Mouse (Mus musculus) neural tube, embryonic 13.5 days (tissue): ENCODE measurements around the gene Olfr968. TPM values are rescaled to one million over a fixed set of nuclear protein-coding genes. Genes with fewer than 3 reads are reported as not detected.

Source experiments
- ATAC-seq: fragments of 200-750 bp; cut with Nextera tagmentation; 2 replicates; pipeline ENCODE4 v1.8.0; 2017; ENCODE audit warnings: low read depth, mild to moderate bottlenecking, moderate TSS enrichment, moderate library complexity
- H3K27ac ChIP-seq: fragments of 300-500 bp; sonication (generic); replicated peaks from 2 replicates; pipeline ENCODE4 v1.5.1; 2015; ENCODE audit warnings: moderate library complexity, mild to moderate bottlenecking, inconsistent platforms
- H3K27me3 ChIP-seq: fragments of 300-500 bp; sonication (generic); 2 replicates; pipeline ENCODE4 v1.6.1; 2015; ENCODE audit warnings: mild to moderate bottlenecking, inconsistent platforms
- H3K36me3 ChIP-seq: fragments of 300-500 bp; sonication (generic); 2 replicates; pipeline ENCODE4 v1.6.1; 2015; ENCODE audit warnings: mild to moderate bottlenecking, inconsistent platforms
- H3K4me1 ChIP-seq: fragments of 300-500 bp; sonication (generic); replicated peaks from 2 replicates; pipeline ENCODE4 v1.6.1; 2015; ENCODE audit warnings: inconsistent platforms
- H3K4me2 ChIP-seq: fragments of 300-500 bp; sonication (generic); 2 replicates; pipeline ENCODE4 v1.6.1; 2015; ENCODE audit warnings: inconsistent platforms, mild to moderate bottlenecking, moderate library complexity
- H3K4me3 ChIP-seq: fragments of 300-500 bp; sonication (generic); 2 replicates; pipeline ENCODE4 v1.5.1; 2015; ENCODE audit warnings: mild to moderate bottlenecking, inconsistent platforms
- H3K9ac ChIP-seq: fragments of 300-500 bp; sonication (generic); 2 replicates; pipeline ENCODE4 v1.6.1; 2015; ENCODE audit warnings: moderate library complexity, mild to moderate bottlenecking, inconsistent platforms
- H3K9me3 ChIP-seq: fragments of 300-500 bp; sonication (generic); 2 replicates; pipeline ENCODE4 v1.6.1; 2016; ENCODE audit warnings: inconsistent platforms
- WGBS: fragments of 180-500 bp; shearing (Covaris S2); methylation state at CpG from one replicate; pipeline ENCODE4 v1.1.7; 2015; 5-methylcytosine and 5-hydroxymethylcytosine counted together
- polyA plus RNA-seq: library from polyadenylated mRNA; unstranded; fragments of >200 nt; fragmentation: Nextera tagmentation; extraction: Ambion mirVana; gene quantifications from 2 replicates; pipeline ENCODE4 v1.2.1, GENCODE M21; 2015

Olfr968 gene
- not detected in 2 replicates for polyA plus RNA-seq

DNA sequence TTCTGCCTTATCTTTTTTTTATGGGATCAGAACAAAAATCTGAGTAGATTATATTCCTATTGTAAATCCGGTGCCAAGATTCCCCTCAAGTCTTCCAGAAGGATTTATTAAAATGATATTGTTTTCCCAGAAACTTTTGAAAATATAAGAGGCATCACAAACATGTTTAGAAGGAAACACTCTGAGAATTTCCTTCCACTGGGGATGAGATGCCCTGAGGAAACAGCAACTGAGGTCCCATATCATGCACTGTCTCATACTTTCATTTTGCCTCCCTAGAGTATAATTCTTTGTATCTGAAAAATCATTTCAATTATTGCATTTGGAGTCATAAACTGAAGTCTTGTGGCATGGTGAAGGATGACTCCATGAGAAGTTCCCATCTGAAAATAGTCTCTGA lies at the start of gene Olfr968:
TSS of gene Olfr968 (minus strand) at position 101 of the 400 bp plus-strand sequence.
- Histone ChIP-seq H3K4me2 (no peak within 1 kb of the TSS), H3K27ac (no peak within 1 kb of the TSS), H3K4me3 (no peak within 1 kb of the TSS), H3K4me1 (no peaks in the 10 kb centered on the region), H3K9me3 (no peaks in the 10 kb centered on the region), H3K9ac (no peak within 1 kb of the TSS), H3K27me3 (no peaks in the 10 kb centered on the region), H3K36me3 (no peaks in the 10 kb centered on the region)
- 86% methylated on average over 1 of the region's 1 CpGs for WGBS
- no peak for ATAC-seq

DNA sequence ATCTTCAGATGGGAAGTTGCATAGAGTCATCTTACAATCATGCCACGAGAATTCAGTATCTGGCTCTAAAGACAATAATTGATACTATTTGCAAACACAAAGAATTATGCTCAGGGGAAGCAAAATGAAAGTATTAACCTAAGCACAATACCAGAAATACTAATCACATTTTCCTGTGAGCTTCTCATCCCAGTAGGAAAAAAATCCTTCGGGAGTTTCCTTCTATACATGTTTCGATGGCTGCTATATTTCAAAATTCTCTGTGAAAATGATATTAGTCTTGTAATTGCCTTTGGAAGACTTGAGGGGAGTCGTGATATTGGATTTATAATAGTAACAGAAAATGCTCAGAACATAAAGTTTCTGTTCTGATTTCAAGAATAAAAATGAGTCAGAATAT lies 25.5 kb upstream of the Olfr968 start, which contains the start of gene Olfr970:
TSS of gene Olfr970 (plus strand) at position 301 of the 400 bp plus-strand sequence.
- Histone ChIP-seq H3K9me3 (no peaks in the 10 kb centered on the region), H3K4me2 (no peak within 1 kb of the TSS), H3K27me3 (no peaks in the 10 kb centered on the region), H3K4me1 (no peaks in the 10 kb centered on the region), H3K4me3 (no peak within 1 kb of the TSS), H3K36me3 (no peaks in the 10 kb centered on the region), H3K27ac (no peak within 1 kb of the TSS), H3K9ac (no peak within 1 kb of the TSS)
- no peak for ATAC-seq
- 70% methylated on average over 4 of the region's 4 CpGs for WGBS

DNA sequence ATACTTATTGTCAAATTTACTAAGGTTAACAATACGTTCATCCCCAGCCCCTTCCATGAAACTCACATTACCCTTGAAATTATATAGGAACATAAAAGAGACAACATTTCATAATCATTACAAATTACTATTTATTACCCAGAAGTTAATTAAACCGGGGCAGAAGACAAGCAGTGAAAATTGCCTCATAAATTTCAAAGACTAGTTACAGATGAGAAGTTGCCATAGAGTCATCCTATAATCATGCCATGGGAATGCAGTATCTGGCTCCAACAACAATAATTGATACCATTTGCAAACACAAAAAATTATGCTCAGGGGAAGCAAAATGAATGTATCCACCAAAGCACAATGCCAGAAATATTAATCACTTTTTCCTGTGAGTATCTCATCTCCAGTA lies 7.5 kb upstream of the Olfr968 start, which contains the start of gene Olfr969:
TSS of gene Olfr969 (plus strand) at position 388 of the 400 bp plus-strand sequence.
- Histone ChIP-seq H3K27ac (no peak within 1 kb of the TSS), H3K4me1 (no peaks in the 10 kb centered on the region), H3K9me3 (no peaks in the 10 kb centered on the region), H3K9ac (no peak within 1 kb of the TSS), H3K27me3 (no peaks in the 10 kb centered on the region), H3K4me2 (no peak within 1 kb of the TSS), H3K4me3 (no peak within 1 kb of the TSS), H3K36me3 (no peaks in the 10 kb centered on the region)
- WGBS, result 48% methylated on average over 2 of the region's 2 CpGs
- ATAC-seq, result 0 out of 2 replicates have a peak, but pooled peaks have one; percentile 50

DNA sequence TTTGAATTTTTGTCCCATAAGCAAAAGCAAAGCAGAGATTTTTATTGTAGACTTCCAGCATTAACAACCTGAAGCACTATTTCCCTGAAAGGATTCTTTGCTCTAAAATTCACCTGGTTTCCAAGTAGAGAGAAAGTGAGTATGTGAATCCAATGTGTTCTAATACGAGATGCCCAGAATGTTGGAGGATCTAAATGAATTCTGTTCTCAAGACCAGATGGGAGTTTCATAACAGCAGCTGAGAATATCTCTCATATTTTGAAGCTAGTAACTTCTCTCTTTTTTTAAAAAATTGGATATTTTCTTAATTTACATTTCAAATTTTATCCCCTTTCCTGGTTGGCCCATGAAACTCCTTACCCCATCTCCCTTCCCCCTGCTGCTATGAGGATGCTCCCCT lies 36.6 kb downstream of the Olfr968 start:
- H3K4me2 ChIP-seq, result no peak overlapping the region
- H3K4me1 ChIP-seq, result no peaks in the 10 kb centered on the region
- no peaks in the 10 kb centered on the region for H3K9me3 ChIP-seq
- H3K9ac ChIP-seq, result no peak overlapping the region
- no peak overlapping the region for H3K27ac ChIP-seq
- H3K36me3 ChIP-seq, result no peaks in the 10 kb centered on the region
- H3K27me3 ChIP-seq, result no peaks in the 10 kb centered on the region
- H3K4me3 ChIP-seq, result no peak overlapping the region
- WGBS, result 82% methylated on average over 1 of the region's 1 CpGs
- no peak for ATAC-seq

DNA sequence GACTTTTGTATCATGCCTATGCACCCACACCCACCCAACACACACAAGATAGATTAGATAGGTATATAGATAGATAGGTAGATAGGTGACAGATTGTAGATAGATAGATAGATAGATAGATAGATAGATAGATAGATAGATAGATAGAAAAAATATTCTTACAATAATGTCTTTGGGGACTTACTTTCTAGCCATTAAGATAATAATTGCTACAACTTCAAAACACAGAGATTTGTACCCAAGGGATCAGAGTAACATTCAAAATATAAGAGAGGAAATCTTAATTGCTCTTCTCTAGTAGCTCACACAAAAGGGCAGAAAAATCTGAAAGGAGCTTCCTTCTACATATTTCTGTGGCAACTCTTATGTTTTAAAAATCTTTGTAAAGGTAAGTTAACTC lies 37.1 kb downstream of the Olfr968 start, which contains the start of gene Olfr967:
TSS of gene Olfr967 (plus strand) at position 301 of the 400 bp plus-strand sequence.
- Histone ChIP-seq H3K9ac (no peak within 1 kb of the TSS), H3K27me3 (no peaks in the 10 kb centered on the region), H3K9me3 (no peaks in the 10 kb centered on the region), H3K4me1 (no peaks in the 10 kb centered on the region), H3K4me3 (no peak within 1 kb of the TSS), H3K27ac (no peak within 1 kb of the TSS), H3K36me3 (no peaks in the 10 kb centered on the region), H3K4me2 (no peak within 1 kb of the TSS)
- ATAC-seq, result no peak

DNA sequence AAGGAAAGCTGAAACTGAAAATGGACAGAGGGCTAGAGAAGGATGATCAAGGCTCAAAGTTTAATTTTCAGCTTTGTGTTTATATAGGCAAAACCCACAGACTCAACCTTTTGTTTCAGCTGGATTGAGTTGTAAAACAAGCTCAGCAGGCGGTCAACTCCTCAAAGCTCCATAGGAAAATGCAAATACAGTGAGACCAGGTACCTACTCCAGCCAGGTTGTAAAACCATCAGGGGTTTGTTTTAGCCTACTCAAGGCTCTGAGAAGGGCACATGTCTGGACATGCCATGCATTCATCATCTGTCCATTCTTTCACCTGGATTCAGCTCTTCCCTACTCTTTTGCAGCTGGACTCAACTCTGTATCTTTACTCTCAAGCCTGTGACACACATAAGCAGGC lies 42.3 kb downstream of the Olfr968 start:
- ATAC-seq, result no peak
- H3K4me2 ChIP-seq, result no peak overlapping the region
- H3K9me3 ChIP-seq, result no peaks in the 10 kb centered on the region
- no peaks in the 10 kb centered on the region for H3K27me3 ChIP-seq
- 89% methylated on average over 1 of the region's 1 CpGs for WGBS
- H3K36me3 ChIP-seq, result no peaks in the 10 kb centered on the region
- no peaks in the 10 kb centered on the region for H3K4me1 ChIP-seq
- H3K9ac ChIP-seq, result no peak overlapping the region
- H3K27ac ChIP-seq, result no peak overlapping the region
- H3K4me3 ChIP-seq, result no peak overlapping the region

DNA sequence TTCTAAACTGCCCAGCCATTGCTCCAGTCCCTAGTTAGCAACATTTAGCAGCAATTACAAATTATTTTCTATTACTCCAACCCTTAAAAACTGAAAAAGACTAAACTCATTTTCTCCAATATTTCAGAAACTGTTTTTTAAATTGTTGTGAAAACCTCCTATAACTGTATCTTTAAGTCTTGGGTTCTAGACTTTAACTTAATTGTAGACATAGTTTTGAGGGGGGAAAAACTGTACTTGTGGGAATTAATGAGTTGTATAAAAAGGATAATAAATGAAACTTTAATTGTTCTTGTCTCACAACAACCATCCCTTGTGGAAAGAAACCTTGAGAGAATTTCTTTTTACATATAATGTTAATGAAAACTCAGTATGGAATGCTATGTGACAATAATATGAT lies 52.4 kb downstream of the Olfr968 start, which contains the start of gene Olfr150:
TSS of gene Olfr150 (plus strand) at position 301 of the 400 bp plus-strand sequence.
- no peaks in the 10 kb centered on the region for H3K27me3 ChIP-seq
- no peaks in the 10 kb centered on the region for H3K9me3 ChIP-seq
- no peak within 1 kb of the TSS for H3K27ac ChIP-seq
- no peak within 1 kb of the TSS for H3K4me2 ChIP-seq
- no peak for ATAC-seq
- H3K4me1 ChIP-seq, result no peaks in the 10 kb centered on the region
- no peak within 1 kb of the TSS for H3K9ac ChIP-seq
- no peaks in the 10 kb centered on the region for H3K36me3 ChIP-seq
- H3K4me3 ChIP-seq, result no peak within 1 kb of the TSS

Other genes with a start within 250 kb of the Olfr968 start
- gene Olfr958, start 229.2 kb downstream of the Olfr968 start, polyA plus RNA-seq, result not detected in 2 replicates
- not detected in 2 replicates for gene Olfr959, start 207.7 kb downstream of the Olfr968 start, polyA plus RNA-seq
- gene AW551984, start 178.8 kb downstream of the Olfr968 start, polyA plus RNA-seq, result 60.0 and 67.7 TPM in 2 replicates
- gene Olfr148, start 172.6 kb downstream of the Olfr968 start, polyA plus RNA-seq, result not detected in 2 replicates
- gene Olfr960, start 161.9 kb downstream of the Olfr968 start, polyA plus RNA-seq, result not detected in 2 replicates
- not detected in 2 replicates for gene Olfr961, start 138.2 kb downstream of the Olfr968 start, polyA plus RNA-seq
- gene Olfr963, start 116.0 kb downstream of the Olfr968 start, polyA plus RNA-seq, result not detected in 2 replicates
- gene Olfr149, start 76.1 kb downstream of the Olfr968 start, polyA plus RNA-seq, result not detected in 2 replicates
- not detected in 2 replicates for gene Olfr965, start 71.9 kb downstream of the Olfr968 start, polyA plus RNA-seq
- not detected in 2 replicates for gene Olfr150, start 52.3 kb downstream of the Olfr968 start, polyA plus RNA-seq
- not detected in 2 replicates for gene Olfr967, start 37.0 kb downstream of the Olfr968 start, polyA plus RNA-seq
- gene Olfr969, start 7.7 kb upstream of the Olfr968 start, polyA plus RNA-seq, result not detected in 2 replicates
- gene Olfr970, start 25.6 kb upstream of the Olfr968 start, polyA plus RNA-seq, result not detected in 2 replicates
- gene Olfr971, start 53.6 kb upstream of the Olfr968 start, polyA plus RNA-seq, result not detected in 2 replicates
- not detected in 2 replicates for gene Olfr972, start 83.2 kb upstream of the Olfr968 start, polyA plus RNA-seq
- gene Olfr229, start 124.1 kb upstream of the Olfr968 start, polyA plus RNA-seq, result not detected in 2 replicates
- gene Olfr974, start 154.2 kb upstream of the Olfr968 start, polyA plus RNA-seq, result not detected in 2 replicates
- gene Olfr975, start 168.8 kb upstream of the Olfr968 start, polyA plus RNA-seq, result not detected in 2 replicates
- not detected in 2 replicates for gene Olfr976, start 177.9 kb upstream of the Olfr968 start, polyA plus RNA-seq
- gene Olfr978, start 208.9 kb upstream of the Olfr968 start, polyA plus RNA-seq, result not detected in 2 replicates
- not detected in 2 replicates for gene Olfr979, start 220.2 kb upstream of the Olfr968 start, polyA plus RNA-seq
- gene Olfr980, start 226.3 kb upstream of the Olfr968 start, polyA plus RNA-seq, result not detected in 2 replicates
- gene Olfr981, start 238.2 kb upstream of the Olfr968 start, polyA plus RNA-seq, result not detected in 2 replicates